Mouse (Mus musculus) heart, postnatal 0 days (tissue): Measurements from ENCODE around the gene Dusp12.

Source experiments
- CTCF ChIP-seq: IDR thresholded peaks from 2 replicates; pipeline ENCODE4 v1.5.1; 2016; ENCODE audit warnings: antibody characterized with exemption, control low read depth, low read depth
- EP300 ChIP-seq: IDR thresholded peaks from 2 replicates; pipeline ENCODE4 v1.6.1; 2016; ENCODE audit warnings: antibody characterized with exemption, low read depth

- TF ChIP-seq CTCF (no peak), EP300 (no peak)
Measured at GRCm38 (mm10) chr1:170932043-170932442, 46.7 kb upstream of the Dusp12 start.
